Mouse (Mus musculus) forebrain, embryonic 14.5 days (tissue): ENCODE data around the gene Pygm. TPM values are rescaled to one million over a fixed set of nuclear protein-coding genes. Genes with fewer than 3 reads are reported as not detected.
A peak's percentile ranks its signal among the peaks of the same experiment; 100 is the strongest.

Experiments used
- ATAC-seq: fragments of 200-750 bp; cut with Nextera tagmentation; 2 replicates; pipeline ENCODE4 v1.8.0; 2017; ENCODE audit warnings: mild to moderate bottlenecking, moderate library complexity
- DNase-seq: peaks from one replicate; pipeline ENCODE4 v3.0.0-alpha.2; 2015; ENCODE audit warnings: low spot score
- H3K27ac ChIP-seq: fragments of 300-500 bp; sonication (generic); 2 replicates; pipeline ENCODE4 v1.5.1; 2014; ENCODE audit warnings: low read depth, mild to moderate bottlenecking, control low read depth, low read length, moderate library complexity
- H3K27me3 ChIP-seq: fragments of 300-500 bp; sonication (generic); replicated peaks from 2 replicates; pipeline ENCODE4 v1.6.1; 2014; ENCODE audit warnings: low read length, control low read depth, mixed read lengths; ENCODE audit not compliant: control insufficient read depth, insufficient read depth
- H3K36me3 ChIP-seq: fragments of 300-500 bp; sonication (generic); 2 replicates; pipeline ENCODE4 v1.6.1; 2014; ENCODE audit warnings: low read length, control low read depth; ENCODE audit not compliant: control insufficient read depth, insufficient read depth
- H3K4me1 ChIP-seq: fragments of 300-500 bp; sonication (generic); 2 replicates; pipeline ENCODE4 v1.6.1; 2014; ENCODE audit warnings: antibody characterized with exemption, low read length, control low read depth; ENCODE audit not compliant: control insufficient read depth, insufficient read depth
- H3K4me2 ChIP-seq: fragments of 300-500 bp; sonication (generic); 2 replicates; pipeline ENCODE4 v1.6.1; 2014; ENCODE audit warnings: mild to moderate bottlenecking, control low read depth, low read length
- H3K4me3 ChIP-seq: fragments of 300-500 bp; sonication (generic); 2 replicates; pipeline ENCODE4 v1.5.1; 2014; ENCODE audit warnings: low read depth, low read length, control low read depth
- H3K9ac ChIP-seq: fragments of 300-500 bp; sonication (generic); 2 replicates; pipeline ENCODE4 v1.6.1; 2014; ENCODE audit warnings: mild to moderate bottlenecking, low read length, control low read depth, moderate library complexity
- H3K9me3 ChIP-seq: fragments of 300-500 bp; sonication (generic); replicated peaks from 2 replicates; pipeline ENCODE4 v1.6.1; 2016; ENCODE audit warnings: low read length, control low read depth, mixed read lengths; ENCODE audit not compliant: control insufficient read depth
- WGBS: fragments of 180-500 bp; shearing (Covaris S2); extraction: QIAGEN DNeasy Blood & Tissue Kit; methylation state at CpG from one replicate; pipeline ENCODE4 v1.1.7; 2014; 5-methylcytosine and 5-hydroxymethylcytosine counted together
- polyA plus RNA-seq: library from polyadenylated mRNA; unstranded; fragments of >200 nt; fragmentation: Nextera tagmentation; extraction: Ambion mirVana; gene quantifications from 2 replicates; pipeline ENCODE4 v1.2.1, GENCODE M21; 2014

Gene Pygm
- polyA plus RNA-seq, 1 experiment from 2014 or later = 1.3 TPM

DNA sequence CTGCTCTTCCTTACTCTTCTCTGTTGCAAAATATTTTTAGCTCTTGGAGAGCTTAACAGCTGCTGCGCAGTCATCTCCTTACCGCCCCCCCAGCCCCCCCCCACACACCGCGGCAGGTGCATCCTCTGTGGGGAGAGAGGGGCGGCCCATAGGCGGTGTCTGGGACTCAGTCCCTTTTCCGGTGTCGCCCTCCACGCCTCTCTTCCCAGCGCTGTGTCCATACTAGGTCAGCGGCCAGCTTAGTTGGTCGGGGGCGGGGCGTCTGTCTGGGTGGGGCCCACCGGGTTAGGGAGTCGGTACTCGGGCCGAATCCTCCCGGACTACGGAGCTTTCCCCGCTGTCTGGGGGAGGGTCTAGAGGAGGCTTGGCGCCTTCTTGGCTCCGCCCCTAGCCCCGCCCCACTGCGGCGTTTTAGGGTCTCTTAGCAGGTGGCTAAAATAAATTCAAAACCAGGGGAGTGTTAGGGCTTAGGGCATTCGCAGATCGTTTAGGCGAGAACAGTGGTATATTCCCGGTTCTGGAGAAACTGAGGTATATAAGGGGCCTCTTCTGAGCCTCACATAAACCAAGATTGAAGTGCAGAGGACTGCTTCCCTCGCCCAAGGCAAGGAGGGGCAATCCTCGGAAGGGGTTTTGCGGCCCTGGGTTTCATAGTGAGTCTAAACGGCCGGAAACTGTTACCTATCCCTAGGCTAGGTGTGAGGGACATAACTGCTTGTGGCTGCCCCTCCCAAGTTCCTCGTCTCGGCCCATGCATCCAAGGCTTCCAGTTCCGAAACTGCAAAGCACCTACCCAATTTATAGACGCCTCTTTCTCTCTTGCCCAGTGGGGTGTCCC, 14.5 kb downstream of the Pygm start:
- WGBS = 1% methylated on average over 38 of the region's 39 CpGs
- peak; percentile 67 for ATAC-seq
- H3K27ac ChIP-seq = 0 out of 2 replicates have a peak overlapping the region, but pooled peaks have one; percentile 33
- peaks cover 17% of the 10 kb centered on the region for H3K4me1 ChIP-seq
- H3K9me3 ChIP-seq = no peaks in the 10 kb centered on the region
- peak; percentile 75 for DNase-seq
- H3K27me3 ChIP-seq = peaks cover 17% of the 10 kb centered on the region; the same call in 1 of the 2 replicates
- no peaks in the 10 kb centered on the region for H3K36me3 ChIP-seq
- peak overlapping the region; percentile 99 for H3K4me2 ChIP-seq
- H3K4me3 ChIP-seq = peak overlapping the region; percentile 64
- peak overlapping the region; percentile 75 for H3K9ac ChIP-seq

DNA sequence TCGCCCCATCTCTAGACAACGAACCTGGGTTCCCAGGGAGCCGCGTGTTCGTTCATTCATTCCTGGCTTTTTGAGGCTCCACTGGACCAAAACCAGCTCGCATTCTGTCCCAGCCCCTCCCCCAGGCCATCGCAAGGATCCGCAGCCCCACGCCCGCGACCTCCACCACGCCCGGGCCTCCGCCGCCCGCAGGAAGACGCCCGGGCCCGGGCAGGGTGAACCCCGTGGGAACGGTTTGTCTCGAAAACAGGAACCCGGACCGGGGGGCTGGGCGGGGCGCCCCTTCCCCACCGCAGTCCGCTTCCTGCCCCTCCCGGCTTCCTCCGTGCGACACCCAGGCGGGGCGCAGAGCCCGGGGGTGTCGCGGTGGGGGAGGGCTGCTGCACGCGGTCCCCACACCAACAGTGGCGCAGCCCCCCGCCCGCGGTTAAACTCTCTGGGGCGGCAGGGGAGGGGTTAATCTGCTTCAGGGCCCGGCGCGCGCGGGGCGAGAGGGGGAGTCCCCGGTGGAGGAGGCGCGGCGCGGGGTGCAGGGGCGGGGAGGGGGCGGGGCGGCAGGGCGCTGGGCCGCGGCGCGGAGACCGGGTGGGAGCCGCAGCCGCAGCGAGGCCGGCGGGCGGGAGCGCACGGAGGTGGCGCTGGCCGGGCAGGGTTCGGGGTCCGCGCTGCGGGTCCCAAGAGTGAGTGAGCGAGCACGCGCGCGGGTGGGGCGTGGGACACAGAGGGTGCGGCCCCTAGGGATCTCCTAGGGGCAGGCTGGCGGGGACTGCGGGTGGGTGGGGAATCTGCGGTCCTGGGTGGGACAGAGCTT, 15.3 kb downstream of the Pygm start, which contains the start of gene Rasgrp2:
Rasgrp2 (plus strand) TSS at position 56 of the 811 bp plus-strand sequence.
- DNase-seq = peak; percentile 65
- Histone ChIP-seq H3K4me1 (peaks cover 17% of the 10 kb centered on the region), H3K4me2 (peak within 1 kb of the TSS; percentile 99), H3K27me3 (peaks cover 17% of the 10 kb centered on the region; the same call in 1 of the 2 replicates), H3K4me3 (peak within 1 kb of the TSS; percentile 64), H3K27ac (peak within 1 kb of the TSS; percentile 33; the same call in 1 of the 2 replicates), H3K36me3 (no peaks in the 10 kb centered on the region), H3K9ac (peak within 1 kb of the TSS; percentile 75), H3K9me3 (no peaks in the 10 kb centered on the region)
- WGBS = 1% methylated on average over 73 of the region's 87 CpGs
- ATAC-seq = peak; percentile 52

DNA sequence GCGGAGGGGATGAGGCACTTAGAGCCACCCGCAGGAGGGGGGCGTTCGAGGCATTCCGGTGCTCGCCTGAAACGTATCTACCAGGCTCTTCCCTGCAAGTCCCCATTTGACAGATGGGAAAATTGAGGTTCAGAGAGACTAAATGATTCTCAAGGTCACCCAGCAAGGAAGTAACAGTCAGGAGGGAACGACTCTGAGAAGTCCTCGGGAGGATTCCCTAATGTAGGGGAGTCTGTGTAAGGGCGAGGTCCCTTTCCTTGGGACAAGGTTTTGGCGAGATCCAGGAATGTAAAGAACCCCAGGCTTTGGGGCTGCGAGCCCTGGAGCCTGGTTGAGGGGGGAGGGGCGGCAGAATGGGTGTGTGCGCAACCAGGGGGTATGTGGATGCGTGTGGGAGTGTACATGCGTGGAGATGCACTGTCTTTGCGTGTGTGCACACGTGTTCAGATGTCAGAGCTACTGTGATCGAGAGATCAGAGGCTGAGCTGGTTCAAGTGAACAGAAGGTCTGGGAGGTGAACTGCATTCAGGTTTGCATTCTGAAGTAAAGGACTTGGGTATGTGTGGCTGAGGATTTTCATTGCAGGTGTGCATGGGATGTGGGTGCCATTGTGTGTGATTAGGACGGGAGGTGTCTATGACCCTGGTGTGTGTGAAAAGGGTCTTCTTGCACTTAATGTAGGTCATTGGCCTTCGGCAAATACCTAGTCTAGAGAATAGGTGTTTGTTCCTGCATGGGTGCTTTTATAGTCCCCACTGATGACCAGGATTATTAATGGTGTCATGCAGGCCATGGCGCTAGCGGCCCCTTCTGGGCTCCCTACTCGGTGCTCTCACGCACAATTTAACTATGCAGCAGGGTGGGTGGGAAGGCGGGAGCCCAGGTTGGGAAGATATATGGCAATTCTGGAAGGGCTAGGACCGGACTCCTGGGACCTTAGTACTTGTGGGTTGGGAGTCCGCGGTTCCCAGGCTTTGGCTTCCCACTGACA, 16.2 kb downstream of the Pygm start:
- Histone ChIP-seq H3K4me2 (peak overlapping the region; percentile 99), H3K4me3 (peak overlapping the region; percentile 64), H3K27me3 (peaks cover 17% of the 10 kb centered on the region; the same call in 1 of the 2 replicates), H3K9me3 (no peaks in the 10 kb centered on the region), H3K4me1 (peaks cover 17% of the 10 kb centered on the region), H3K9ac (peak overlapping the region; percentile 75), H3K27ac (peak overlapping the region; percentile 21; the same call in 1 of the 2 replicates), H3K36me3 (no peaks in the 10 kb centered on the region)
- 3% methylated on average over 29 of the region's 29 CpGs for WGBS
- DNase-seq = no peak
- ATAC-seq = no peak

GRCm38 (mm10) chr19:6401131-6401815, 17.1 kb downstream of the Pygm start:
- H3K9ac ChIP-seq = peak overlapping the region; percentile 13
- no peaks in the 10 kb centered on the region for H3K36me3 ChIP-seq
- peak; percentile 13; the same call in 1 of the 2 replicates for ATAC-seq
- peaks cover 17% of the 10 kb centered on the region for H3K4me1 ChIP-seq
- peaks cover 17% of the 10 kb centered on the region; the same call in 1 of the 2 replicates for H3K27me3 ChIP-seq
- peak; percentile 59 for DNase-seq
- 0% methylated on average over 32 of the region's 32 CpGs for WGBS
- no peaks in the 10 kb centered on the region for H3K9me3 ChIP-seq
- H3K4me2 ChIP-seq = peak overlapping the region; percentile 52
- peak overlapping the region; percentile 14; the same call in 1 of the 2 replicates for H3K4me3 ChIP-seq
- no peak overlapping the region for H3K27ac ChIP-seq

GRCm38 (mm10) chr19:6401951-6402350, 17.8 kb downstream of the Pygm start:
- H3K4me2 ChIP-seq = peak overlapping the region; percentile 52
- peak overlapping the region; percentile 14; the same call in 1 of the 2 replicates for H3K4me3 ChIP-seq
- no peaks in the 10 kb centered on the region for H3K9me3 ChIP-seq
- peaks cover 17% of the 10 kb centered on the region; the same call in 1 of the 2 replicates for H3K27me3 ChIP-seq
- H3K36me3 ChIP-seq = no peaks in the 10 kb centered on the region
- H3K4me1 ChIP-seq = peaks cover 17% of the 10 kb centered on the region
- H3K9ac ChIP-seq = no peak overlapping the region
- WGBS = 14% methylated on average over 9 of the region's 9 CpGs
- DNase-seq (no peak), ATAC-seq (no peak)
- H3K27ac ChIP-seq = no peak overlapping the region

- Histone ChIP-seq H3K36me3 (no peaks in the 10 kb centered on the region), H3K4me3 (no peak overlapping the region), H3K4me2 (no peak overlapping the region), H3K9me3 (no peaks in the 10 kb centered on the region), H3K27ac (no peak overlapping the region), H3K27me3 (peaks cover 17% of the 10 kb centered on the region; the same call in 1 of the 2 replicates), H3K4me1 (peaks cover 11% of the 10 kb centered on the region), H3K9ac (no peak overlapping the region)
- WGBS = 84% methylated on average over 10 of the region's 10 CpGs
- ATAC-seq (no peak), DNase-seq (no peak)
Observed at GRCm38 (mm10) chr19:6403869-6404268, 19.7 kb downstream of the Pygm start.

GRCm38 (mm10) chr19:6405433-6405832, 21.2 kb downstream of the Pygm start:
- H3K36me3 ChIP-seq = no peaks in the 10 kb centered on the region
- peaks cover 14% of the 10 kb centered on the region; the same call in 1 of the 2 replicates for H3K27me3 ChIP-seq
- ATAC-seq = no peak
- H3K27ac ChIP-seq = no peak overlapping the region
- WGBS = 70% methylated on average over 10 of the region's 10 CpGs
- no peak overlapping the region for H3K4me3 ChIP-seq
- no peak overlapping the region for H3K4me2 ChIP-seq
- DNase-seq = no peak
- no peaks in the 10 kb centered on the region for H3K9me3 ChIP-seq
- H3K4me1 ChIP-seq = peaks cover 6% of the 10 kb centered on the region
- no peak overlapping the region for H3K9ac ChIP-seq
